Mouse (Mus musculus): Measurements from ENCODE around the gene Ctxn2.

The Ctxn2 gene

DNA sequence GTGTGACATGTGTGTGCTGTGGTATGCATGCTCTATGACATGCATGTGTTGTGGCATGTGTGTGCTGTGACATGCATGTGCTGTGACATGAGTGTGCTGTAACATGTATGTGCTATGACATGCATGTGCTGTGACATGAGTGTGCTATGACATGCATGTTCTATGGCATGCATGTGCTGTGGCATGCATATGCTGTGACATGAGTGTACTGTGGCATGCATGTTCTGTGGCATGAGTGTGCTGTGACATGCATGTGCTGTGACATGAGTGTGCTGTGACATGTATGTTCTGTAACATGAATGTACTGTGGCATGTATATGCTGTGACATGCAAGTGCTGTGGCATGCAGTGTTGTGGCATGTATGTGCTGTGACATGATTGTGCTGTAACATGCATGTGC, 56.4 kb downstream of the Ctxn2 start:
- DNase-seq (ENCODE audit: low read depth, low spot score) = no peak

DNA sequence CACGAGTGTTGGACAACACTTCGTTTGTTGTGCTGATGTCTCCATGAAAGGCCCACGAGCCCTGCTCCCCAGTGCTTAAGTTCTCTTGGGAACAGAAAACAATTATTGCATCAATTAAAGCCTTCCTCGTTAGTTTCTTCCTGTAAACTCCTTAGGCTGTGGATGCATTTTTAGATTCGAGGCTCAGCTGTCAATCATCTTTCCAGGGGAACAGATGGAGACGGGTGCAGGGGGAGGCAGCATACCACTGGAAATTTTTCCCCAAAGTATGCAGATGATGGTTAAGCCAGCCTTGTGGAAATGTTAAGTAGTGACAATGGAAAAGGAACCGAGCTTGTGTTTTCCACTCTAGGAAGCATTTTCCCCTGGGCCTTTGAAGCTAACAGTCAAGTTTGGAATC, 60.3 kb downstream of the Ctxn2 start:
- DNase-seq (ENCODE audit: low read depth, low spot score) = no peak
